Comparison of ENCODE assay signal across 43 mouse cellular contexts in the genomic region with DNA sequence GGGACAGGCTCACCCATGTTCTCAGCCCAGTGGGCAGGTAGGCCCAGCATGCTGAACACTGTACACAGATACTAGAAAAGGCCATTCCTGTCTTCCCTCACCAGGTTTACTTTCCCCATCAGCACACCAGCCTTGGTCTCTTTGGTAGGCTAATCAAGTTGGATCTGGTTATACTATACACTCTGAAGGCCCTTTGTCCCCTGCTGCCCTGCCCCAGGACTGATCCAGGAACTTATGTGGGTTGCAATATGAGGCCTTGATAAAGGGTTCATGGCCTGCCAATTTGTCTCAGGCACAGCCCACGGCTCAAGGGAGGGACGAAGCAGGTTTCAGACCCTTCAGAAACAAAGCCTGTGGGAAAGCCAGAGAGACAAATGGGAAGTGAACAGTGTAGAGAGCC. TPM values are rescaled to one million over a fixed set of nuclear protein-coding genes. Genes with fewer than 3 reads are reported as not detected.
"Had no signal": no experiment of that assay in that cellular context is flagged by ENCODE, and none has a peak within 500 bp of the region (broad histone marks: within the 10 kb centered on the region; RNA-seq: fewer than 3 reads in every experiment).

No protein-coding gene starts in this region.

- H3K27me3 ChIP-seq: liver, embryonic 13.5 days had no signal

- H3K9me3 ChIP-seq: heart, embryonic 10.5 days; heart, embryonic 12.5 days; hindbrain, embryonic 10.5 days; hindbrain, embryonic 12.5 days; kidney, embryonic 15.5 days; limb, embryonic 10.5 days; limb, embryonic 12.5 days; liver, embryonic 13.5 days; liver, embryonic 15.5 days had no signal

- H3K9ac ChIP-seq: heart, embryonic 12.5 days; hindbrain, embryonic 12.5 days; hindbrain, embryonic 14.5 days; kidney, embryonic 15.5 days; limb, embryonic 12.5 days; liver, embryonic 13.5 days; liver, embryonic 15.5 days had no signal

- H3K36me3 ChIP-seq: heart, embryonic 10.5 days; heart, embryonic 12.5 days; hindbrain, embryonic 10.5 days; hindbrain, embryonic 12.5 days; kidney, embryonic 15.5 days; limb, embryonic 10.5 days; limb, embryonic 12.5 days; liver, embryonic 13.5 days; liver, embryonic 15.5 days had no signal

- H3K27ac ChIP-seq: gastrocnemius, adult 2 months; heart, embryonic 10.5 days; hindbrain, embryonic 10.5 days; hindbrain, embryonic 12.5 days; hindbrain, embryonic 14.5 days; kidney, embryonic 15.5 days; kidney, postnatal 0 days; limb, embryonic 10.5 days; limb, embryonic 12.5 days; liver, embryonic 13.5 days; liver, embryonic 15.5 days had no signal

- H3K4me2 ChIP-seq: heart, embryonic 12.5 days; hindbrain, embryonic 12.5 days; hindbrain, embryonic 14.5 days; kidney, embryonic 15.5 days; limb, embryonic 12.5 days; liver, embryonic 11.5 days; liver, embryonic 13.5 days; liver, embryonic 15.5 days had no signal

- H3K4me3 ChIP-seq: gastrocnemius, adult 2 months; heart, embryonic 10.5 days; heart, embryonic 12.5 days; hindbrain, embryonic 10.5 days; hindbrain, embryonic 12.5 days; kidney, embryonic 15.5 days; limb, embryonic 10.5 days; limb, embryonic 12.5 days; liver, embryonic 13.5 days; liver, embryonic 15.5 days had no signal

- DNase-seq: gastrocnemius, adult 2 months; gastrocnemius, postnatal 10 days; gastrocnemius, postnatal 25 days; heart, adult 18-20 months; heart, postnatal 10 days; heart, postnatal 4 days; kidney, adult 11 months; kidney, adult 2 months; kidney, adult 9 months; kidney, postnatal 14 days; kidney, postnatal 36 days; layer of hippocampus, adult 9-11 months; layer of hippocampus, postnatal 36 days; liver; liver, embryonic 13.5 days had no signal

- ATAC-seq: hindbrain, embryonic 16.5 days; inflammation-experienced regulatory T-cells, adult 6 months had no signal

RNA-seq across cellular contexts. Expression of a gene that starts 4.2 kb away (rescaled TPM):
- total RNA-seq: granulocyte monocyte progenitor cell, adult 5-6 weeks had no signal
- polyA plus RNA-seq: heart, embryonic 10.5 days; heart, embryonic 12.5 days; liver, embryonic 11.5 days; liver, embryonic 15.5 days had no signal

RNA-seq across cellular contexts. Expression of a gene that starts 18.1 kb away (rescaled TPM):
- total RNA-seq: gastrocnemius, adult 2 months; gastrocnemius, postnatal 10 days; gastrocnemius, postnatal 25 days; gastrocnemius, postnatal 4 days; granulocyte monocyte progenitor cell, adult 5-6 weeks; heart, adult 18-20 months; heart, adult 8-10 months; heart, postnatal 10 days; heart, postnatal 25 days; heart, postnatal 4 days; layer of hippocampus, adult 18-20 months; layer of hippocampus, adult 8-10 months; layer of hippocampus, postnatal 14 days; layer of hippocampus, postnatal 36 days; left cerebral cortex, adult 18-20 months; left cerebral cortex, adult 8-10 months; left cerebral cortex, postnatal 10 days; left cerebral cortex, postnatal 36 days had no signal
- polyA plus RNA-seq: heart, embryonic 10.5 days; heart, embryonic 12.5 days; heart, embryonic 14.5 days; heart, embryonic 16.5 days; hindbrain, embryonic 10.5 days; hindbrain, embryonic 12.5 days; hindbrain, embryonic 14.5 days; hindbrain, embryonic 16.5 days; inflammation-experienced regulatory T-cells, adult 6 months; kidney, adult 2 months; kidney, embryonic 15.5 days; kidney, postnatal 0 days; large intestine, adult 2 months; limb, embryonic 10.5 days; limb, embryonic 12.5 days; limb, embryonic 14.5 days; liver, embryonic 11.5 days; liver, embryonic 13.5 days; liver, embryonic 15.5 days had no signal
